Mouse (Mus musculus) bone marrow, adult 2 months (tissue): Measurements from ENCODE around the gene 4833427G06Rik.

Experiments
- CTCF ChIP-seq: fragments of 200-500 bp; IDR thresholded peaks from 2 replicates; pipeline ENCODE4 v1.5.1; 2011; ENCODE audit warnings: low read length, control low read depth; ENCODE audit not compliant: control insufficient read depth, insufficient read depth
- POLR2A ChIP-seq: fragments of 200-500 bp; IDR thresholded peaks from 2 replicates; pipeline ENCODE4 v1.6.1; 2011; ENCODE audit warnings: low read depth, mild to moderate bottlenecking, control low read depth, low read length, borderline replicate concordance; ENCODE audit not compliant: control insufficient read depth

DNA sequence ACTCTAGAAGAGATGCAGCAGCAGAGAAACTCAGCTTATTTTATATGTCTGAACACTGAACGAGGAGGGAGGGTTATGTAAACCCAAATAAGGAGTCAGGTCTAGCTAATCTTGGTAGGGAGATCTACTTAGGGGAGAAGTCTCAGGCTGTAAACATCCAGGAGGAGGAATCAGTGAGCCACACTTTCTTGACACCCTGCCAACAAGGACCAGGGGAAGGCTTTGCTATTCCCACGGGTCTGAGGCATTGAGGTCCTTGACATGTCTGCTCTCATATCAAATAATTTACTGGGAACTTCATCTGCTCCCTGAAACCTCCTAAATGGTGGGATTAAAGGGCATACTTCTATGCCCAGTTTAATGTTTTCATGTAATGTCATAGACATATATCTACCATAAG, 5.6 kb downstream of the 4833427G06Rik start:
- TF ChIP-seq CTCF (no peak), POLR2A (no peak)
